Mouse (Mus musculus): ENCODE data around the gene C130060K24Rik.

C130060K24Rik gene

DNA sequence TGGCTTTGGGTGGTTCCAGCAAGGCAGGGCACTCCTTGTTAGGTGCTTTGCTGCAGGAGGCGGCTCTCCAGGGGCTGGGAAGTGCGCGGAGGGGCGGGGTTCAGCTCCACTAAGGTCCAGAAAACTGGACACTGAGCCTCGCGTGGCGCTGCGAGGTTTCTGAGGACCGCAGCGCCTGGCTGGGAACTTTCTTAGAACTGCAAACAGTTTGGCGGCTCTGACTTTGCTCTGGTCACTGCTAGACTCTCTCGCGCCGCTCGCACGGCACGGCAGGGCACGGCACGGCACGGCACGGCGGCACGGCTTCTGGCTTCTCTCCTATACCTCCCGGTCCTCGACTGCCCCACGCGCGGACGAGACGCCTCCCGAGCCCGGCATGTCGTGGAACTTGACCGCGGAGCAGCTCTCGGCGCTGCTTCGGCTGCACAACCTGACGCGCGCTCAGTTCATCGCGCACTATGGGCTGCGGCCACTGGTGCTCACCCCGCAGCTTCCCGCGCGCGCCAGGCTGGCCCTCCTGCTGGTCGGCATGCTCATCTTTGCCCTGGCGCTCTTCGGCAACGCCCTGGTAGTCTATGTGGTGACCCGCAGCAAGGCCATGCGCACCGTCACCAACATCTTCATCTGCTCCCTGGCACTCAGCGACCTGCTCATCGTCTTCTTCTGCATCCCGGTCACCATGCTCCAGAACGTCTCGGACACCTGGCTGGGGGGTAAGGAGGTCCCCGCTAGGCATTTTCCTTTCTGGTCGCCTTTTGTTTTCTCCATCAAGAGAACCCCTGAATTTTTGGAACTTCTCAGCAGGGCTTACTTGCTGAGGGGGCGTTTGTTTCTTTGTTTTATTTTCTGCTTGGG is at the start of gene C130060K24Rik:
Gene C130060K24Rik, plus strand, starts transcription at position 188 of the 855 bp plus-strand sequence.
- in situ Hi-C loops (cut with MboI), result no loop called here

DNA sequence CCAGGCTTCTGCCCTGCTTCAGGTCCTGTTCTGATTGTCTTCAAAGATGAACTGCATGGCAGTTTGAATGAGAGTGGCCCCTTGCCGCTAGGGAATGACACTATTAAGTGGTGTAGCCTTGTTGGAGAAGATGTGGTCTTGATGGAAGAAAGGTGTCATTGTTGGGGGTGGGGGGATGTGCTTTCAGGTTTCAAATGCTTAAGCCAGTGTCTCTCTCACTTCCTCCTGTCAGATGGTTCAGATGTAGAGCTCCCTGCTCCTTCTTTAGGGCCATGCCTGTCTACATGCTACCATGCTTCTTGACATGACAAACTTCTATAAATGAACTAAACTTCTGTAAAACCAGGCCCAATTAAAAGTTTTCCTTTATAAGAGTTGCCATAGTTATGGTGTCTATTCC is 46.7 kb upstream of the C130060K24Rik start:
- in situ Hi-C loops (cut with MboI), result no loop called here

DNA sequence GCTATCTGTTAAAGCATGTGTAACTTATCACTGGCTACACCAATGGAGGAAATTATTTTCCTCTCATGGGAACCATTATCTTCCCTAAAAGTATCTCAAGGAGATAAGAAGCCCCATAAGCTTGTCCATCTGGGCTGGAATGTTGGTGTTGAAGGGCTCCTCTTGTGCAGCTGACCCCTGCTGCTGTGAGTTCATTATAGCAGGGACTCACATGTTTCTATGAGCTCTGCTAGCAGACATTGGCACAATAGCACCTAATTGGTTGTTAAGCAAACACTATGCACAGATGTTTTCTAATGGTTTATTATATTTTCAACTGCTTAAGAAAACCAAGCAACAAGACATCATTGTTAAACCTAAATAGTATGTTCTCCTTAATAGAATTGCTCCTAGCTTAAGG is 41.5 kb upstream of the C130060K24Rik start:
- in situ Hi-C loops (cut with MboI), result no loop called here

GRCm38 (mm10) chr6:65341360-65341759 is 39.5 kb upstream of the C130060K24Rik start:
- in situ Hi-C loops (cut with MboI), result no loop called here

DNA sequence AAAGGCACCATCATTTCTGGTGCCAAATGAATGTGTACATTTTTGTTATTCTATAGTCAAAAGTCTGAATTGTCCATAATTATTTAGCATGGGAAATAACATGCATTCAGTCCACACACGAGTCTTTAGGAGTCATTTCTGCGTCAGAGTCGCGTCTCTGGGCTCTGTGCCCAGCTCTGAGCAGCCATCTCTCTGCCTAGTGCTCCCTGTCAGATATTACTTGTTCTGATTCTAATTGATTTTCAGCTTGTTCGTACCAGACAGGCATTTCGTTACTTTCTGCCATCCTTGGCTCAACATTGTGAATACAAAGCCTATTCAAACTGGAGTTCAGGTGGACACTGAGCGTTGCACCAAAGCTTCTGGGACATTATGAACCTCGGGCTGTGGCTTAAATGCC is 33.2 kb upstream of the C130060K24Rik start:
- in situ Hi-C loops (cut with MboI), result no loop called here

- in situ Hi-C loops (cut with MboI), result no loop called here
These were observed 32.6 kb upstream of the C130060K24Rik start for GRCm38 (mm10) chr6:65348255-65348654.

GRCm38 (mm10) chr6:65351622-65352021 is 29.3 kb upstream of the C130060K24Rik start:
- in situ Hi-C loops (cut with MboI), result no loop called here

DNA sequence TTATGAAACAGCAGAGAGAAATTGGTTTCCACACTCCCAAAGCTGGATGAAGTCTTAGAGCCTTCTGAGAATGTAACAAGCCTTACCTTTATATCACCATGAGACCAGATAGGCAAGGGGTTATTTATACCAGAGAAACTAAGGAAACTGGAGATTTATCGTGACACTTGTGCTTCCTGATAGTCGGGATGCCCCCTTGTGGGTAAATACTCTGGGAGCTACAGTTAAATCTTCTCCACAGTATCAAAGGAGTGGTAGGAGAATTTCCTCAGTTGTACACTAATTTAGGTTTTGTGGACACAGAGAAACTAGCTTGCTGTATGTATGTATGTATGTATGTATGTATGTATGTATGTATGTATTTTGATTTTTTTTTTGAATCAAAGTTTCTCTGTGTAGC is 5.0 kb upstream of the C130060K24Rik start:
- in situ Hi-C loops (cut with MboI), result no loop called here

DNA sequence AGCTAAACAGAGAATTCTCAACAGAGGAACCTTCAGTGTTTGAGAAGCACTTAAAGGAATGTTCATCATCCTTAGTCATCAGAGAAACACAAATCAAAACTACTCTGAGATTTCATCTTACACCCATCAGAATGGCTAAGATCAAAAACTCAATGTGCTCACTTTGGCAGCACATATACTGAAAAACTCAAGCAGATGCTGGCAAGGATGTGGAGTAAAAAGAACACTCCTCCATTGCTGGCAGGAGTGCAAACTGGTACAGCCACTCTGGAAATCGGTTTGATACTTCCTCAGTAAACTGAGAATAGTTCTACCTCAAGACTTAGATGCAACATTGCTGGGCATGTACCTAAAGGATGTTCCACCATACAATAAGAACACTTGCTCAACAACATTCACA is 41.0 kb downstream of the C130060K24Rik start:
- in situ Hi-C loops (cut with MboI), result no loop called here

DNA sequence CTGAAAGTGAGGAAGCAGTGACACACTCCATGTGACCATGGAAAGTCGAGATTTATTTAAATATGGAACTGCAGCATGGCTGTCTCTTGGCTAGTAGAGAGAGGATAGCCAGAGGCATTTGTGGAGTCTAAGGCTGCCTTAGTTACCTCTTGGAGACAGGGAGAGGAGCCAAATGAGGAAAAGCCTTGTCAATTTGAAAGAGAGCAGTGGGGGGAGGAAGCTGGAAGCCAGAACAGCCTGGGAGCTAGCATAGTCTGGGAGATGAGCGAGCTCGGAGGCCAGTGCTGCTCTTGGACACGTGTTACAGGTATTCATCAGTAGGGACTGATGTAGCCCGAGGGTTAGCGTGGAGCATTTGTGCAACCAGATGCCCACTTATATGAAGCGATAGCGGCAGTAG is 46.2 kb downstream of the C130060K24Rik start:
- in situ Hi-C loops (cut with MboI), result no loop called here

DNA sequence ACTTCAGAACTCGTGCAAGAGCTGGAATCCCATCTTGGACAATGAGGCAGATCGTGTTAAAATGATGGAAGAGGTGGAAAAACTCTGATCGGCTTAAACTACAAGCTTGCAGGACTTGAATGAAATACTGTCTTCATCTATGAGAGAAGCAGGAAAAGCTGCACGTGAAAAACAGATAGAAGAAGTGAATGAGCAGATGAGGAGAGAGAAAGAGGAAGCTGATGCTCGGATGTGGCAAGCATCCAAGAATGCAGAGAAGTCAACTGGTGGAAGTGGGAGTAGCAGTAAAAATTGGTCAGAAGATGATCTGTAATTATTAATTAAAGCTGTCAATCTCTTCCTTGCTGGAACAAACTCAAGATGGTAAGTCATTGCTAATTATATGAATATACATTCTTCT is 52.3 kb downstream of the C130060K24Rik start:
- in situ Hi-C loops (cut with MboI), result no loop called here

DNA sequence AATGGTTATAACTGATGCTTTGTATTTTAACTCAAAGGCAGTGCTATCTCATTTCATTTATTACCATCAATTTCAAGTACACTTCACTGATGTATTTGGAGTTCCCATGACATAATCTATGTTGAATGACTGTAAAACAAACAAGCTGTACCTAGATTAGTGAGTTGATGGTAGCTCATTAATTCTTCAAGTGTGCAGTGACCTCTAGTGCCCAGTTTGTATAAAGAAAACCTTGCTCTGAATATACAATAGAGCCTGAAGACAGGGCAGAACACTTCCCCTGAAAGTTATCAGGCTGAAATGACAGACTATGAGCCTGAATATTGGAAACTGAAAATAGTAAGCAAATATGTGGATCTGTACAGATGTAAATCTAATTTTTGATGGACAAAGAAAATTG is 72.6 kb downstream of the C130060K24Rik start:
- in situ Hi-C loops (cut with MboI), result loop anchor here (10.0 kb wide), 1 partner anchor 329 kb away; no protein-coding TSS in a partner anchor

GRCm38 (mm10) chr6:65465294-65465693 is 84.4 kb downstream of the C130060K24Rik start:
- in situ Hi-C loops (cut with MboI), result no loop called here

- in situ Hi-C loops (cut with MboI), result no loop called here
These were observed 89.4 kb downstream of the C130060K24Rik start for GRCm38 (mm10) chr6:65470320-65470719.

DNA sequence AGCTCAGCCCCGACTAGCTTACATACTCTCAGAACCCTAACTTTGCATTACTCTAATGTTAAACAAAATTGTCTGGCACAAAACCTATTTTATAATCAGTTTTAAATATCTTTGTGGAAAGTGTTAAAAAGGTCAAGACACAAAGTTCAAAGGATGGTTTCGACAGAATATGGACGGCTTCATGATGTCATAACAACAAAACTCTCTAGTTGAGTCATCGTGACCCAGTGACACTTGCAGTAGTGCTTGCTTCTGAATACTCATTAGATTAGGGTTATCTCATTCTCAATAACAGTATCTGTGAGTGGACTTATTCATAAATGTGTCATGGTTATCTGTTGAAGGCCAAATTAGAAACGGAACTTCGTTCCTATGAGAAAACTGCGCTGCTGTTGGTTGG is 91.5 kb downstream of the C130060K24Rik start:
- in situ Hi-C loops (cut with MboI), result no loop called here

DNA sequence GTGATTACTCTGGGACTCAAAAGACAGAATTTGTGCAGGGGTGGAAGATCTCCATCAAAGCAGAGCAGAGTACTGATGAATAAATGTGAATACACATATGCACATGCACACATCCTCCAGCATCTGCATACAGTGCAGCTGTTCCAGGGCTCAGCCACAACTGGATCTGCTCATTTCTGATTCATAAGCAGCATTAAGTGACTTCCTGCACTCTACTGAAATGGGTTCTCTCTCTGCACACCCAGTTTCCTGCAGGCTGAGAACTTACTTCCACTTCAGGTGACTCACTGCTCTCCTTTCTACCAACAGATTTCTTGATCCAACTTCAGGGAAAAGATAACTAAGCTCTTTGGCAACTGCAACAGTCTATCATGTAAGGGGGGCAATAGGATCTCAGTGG is 117.9 kb downstream of the C130060K24Rik start:
- in situ Hi-C loops (cut with MboI), result no loop called here

Measured in mature B cell (primary cell).